Mouse (Mus musculus): ENCODE measurements around the gene Sema3d.

GRCm38 (mm10) chr5:12528596-12528995 lies 145.4 kb downstream of the Sema3d start:
- no peak for TF ChIP-seq CTCF (IDR thresholded peaks at IDR 0.05; ENCODE audit: low read depth)
- no peak for TF ChIP-seq EP300 (IDR thresholded peaks at IDR 0.05; ENCODE audit: low read depth)
